13 mouse cellular contexts compared by ENCODE assay signal in genomic region chr9:29326283-29326682, GRCm38 (mm10).
"Had no signal": no experiment of that assay in that cellular context is flagged by ENCODE, and none has a peak within 500 bp of the region (broad histone marks: within the 10 kb centered on the region; RNA-seq: fewer than 3 reads in every experiment).

No protein-coding gene starts in this region.

- H3K27ac ChIP-seq: liver, embryonic 12.5 days; liver, embryonic 14.5 days; midbrain, embryonic 13.5 days; midbrain, embryonic 15.5 days; neural tube, embryonic 12.5 days; stomach, embryonic 15.5 days had no signal

- H3K4me3 ChIP-seq: liver, embryonic 12.5 days; midbrain, embryonic 13.5 days; midbrain, embryonic 15.5 days; neural tube, embryonic 12.5 days; stomach, embryonic 15.5 days had no signal

- H3K9me3 ChIP-seq: liver, embryonic 12.5 days; midbrain, embryonic 13.5 days; midbrain, embryonic 15.5 days; neural tube, embryonic 12.5 days; stomach, embryonic 15.5 days had no signal

- H3K4me2 ChIP-seq: liver, embryonic 12.5 days; midbrain, embryonic 11.5 days; midbrain, embryonic 13.5 days; midbrain, embryonic 15.5 days; neural tube, embryonic 12.5 days; stomach, embryonic 15.5 days had no signal

- H3K4me1 ChIP-seq: liver, embryonic 12.5 days; midbrain, embryonic 13.5 days; neural tube, embryonic 12.5 days; stomach, embryonic 15.5 days had no signal

- H3K36me3 ChIP-seq: liver, embryonic 12.5 days; midbrain, embryonic 13.5 days; midbrain, embryonic 15.5 days; neural tube, embryonic 12.5 days; stomach, embryonic 15.5 days had no signal

- H3K27me3 ChIP-seq: liver, embryonic 12.5 days; midbrain, embryonic 13.5 days; midbrain, embryonic 15.5 days; stomach, embryonic 15.5 days had no signal

- DNase-seq: lung, adult 2 months; lung, postnatal 14 days; right cerebral cortex, postnatal 14 days; thymus, adult 18-20 months; thymus, postnatal 14 days; thymus, postnatal 36 days had no signal

- ATAC-seq: liver, embryonic 12.5 days; midbrain, embryonic 13.5 days; midbrain, embryonic 15.5 days had no signal

- H3K9ac ChIP-seq: liver, embryonic 12.5 days; liver, embryonic 14.5 days; midbrain, embryonic 13.5 days; midbrain, embryonic 15.5 days; neural tube, embryonic 12.5 days; stomach, embryonic 15.5 days had no signal
